Mouse (Mus musculus): Measurements from ENCODE around the gene Slc25a38. TPM values are rescaled to one million over a fixed set of nuclear protein-coding genes. Genes with fewer than 3 reads are reported as not detected.

Slc25a38 gene
- 3.0 TPM for polyA plus RNA-seq (2014; fragmentation: Illumina TruSeq; extraction: RNeasy Lipid Tissue Mini Kit (QIAGEN cat#74804); ENCODE audit: low read depth, low replicate concordance)

DNA sequence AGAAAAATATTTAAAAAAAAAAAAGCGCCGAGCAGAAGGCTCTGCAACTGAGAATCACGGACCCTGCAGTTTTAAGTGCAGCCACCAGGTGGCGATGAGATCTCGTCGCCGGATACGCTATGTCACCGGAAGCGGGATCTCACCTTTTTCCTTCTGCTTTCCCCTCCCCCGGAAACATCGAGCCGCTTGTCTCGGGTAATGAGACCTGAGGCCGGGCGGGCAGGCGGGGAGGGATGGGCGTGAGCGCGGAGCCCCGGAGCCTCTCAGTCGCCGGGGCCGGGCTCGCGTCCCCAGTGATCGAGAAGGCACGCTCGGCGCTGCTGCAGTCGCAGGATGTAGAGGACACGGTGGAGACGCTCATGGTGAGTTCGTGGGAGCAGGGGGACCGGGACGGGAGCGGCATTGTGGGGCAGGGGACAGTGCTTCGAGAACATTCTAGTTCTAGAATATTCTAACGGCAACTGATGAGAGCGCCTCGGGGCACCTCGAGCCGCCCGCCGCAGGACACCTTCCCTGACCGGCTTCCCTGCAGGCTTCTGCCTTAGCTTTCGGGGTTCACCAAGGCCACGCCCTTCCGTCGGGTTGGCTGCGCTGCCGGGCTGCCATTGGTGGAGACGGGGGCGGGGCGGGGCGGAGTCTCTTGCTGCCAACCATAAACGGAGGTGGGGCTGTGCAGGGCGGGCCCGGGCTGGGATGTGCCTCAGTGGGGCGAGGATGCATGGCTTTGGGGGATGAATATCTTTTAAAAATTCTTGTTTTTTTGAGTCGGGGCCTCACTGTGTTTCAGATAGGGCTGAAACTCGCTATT is at the start of gene Slc25a38:
Gene Slc25a38, plus strand, starts transcription at position 164 of the 808 bp plus-strand sequence.

DNA sequence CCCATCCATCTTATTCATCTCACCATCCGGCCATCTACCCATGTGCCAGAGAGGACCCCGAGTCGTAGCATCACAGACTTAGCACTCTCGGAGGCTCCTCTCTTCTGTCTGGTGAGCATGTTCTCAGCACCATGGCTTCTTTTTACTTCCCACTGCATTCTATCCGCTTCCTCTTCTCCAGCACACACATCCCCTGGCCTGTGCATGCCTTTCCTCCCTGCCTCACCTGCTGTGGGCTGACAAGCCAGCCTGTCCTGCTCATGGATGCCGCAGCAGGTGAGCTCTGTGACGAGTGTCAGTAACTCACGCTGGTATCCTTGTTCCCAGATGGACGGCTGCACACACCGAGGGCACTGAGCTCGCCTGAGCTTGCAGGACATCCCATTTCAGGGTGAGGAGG is 40.4 kb upstream of the Slc25a38 start, which contains the start of gene Cx3cr1:
Gene Cx3cr1, minus strand, starts transcription at position 101 of the 400 bp plus-strand sequence.

DNA sequence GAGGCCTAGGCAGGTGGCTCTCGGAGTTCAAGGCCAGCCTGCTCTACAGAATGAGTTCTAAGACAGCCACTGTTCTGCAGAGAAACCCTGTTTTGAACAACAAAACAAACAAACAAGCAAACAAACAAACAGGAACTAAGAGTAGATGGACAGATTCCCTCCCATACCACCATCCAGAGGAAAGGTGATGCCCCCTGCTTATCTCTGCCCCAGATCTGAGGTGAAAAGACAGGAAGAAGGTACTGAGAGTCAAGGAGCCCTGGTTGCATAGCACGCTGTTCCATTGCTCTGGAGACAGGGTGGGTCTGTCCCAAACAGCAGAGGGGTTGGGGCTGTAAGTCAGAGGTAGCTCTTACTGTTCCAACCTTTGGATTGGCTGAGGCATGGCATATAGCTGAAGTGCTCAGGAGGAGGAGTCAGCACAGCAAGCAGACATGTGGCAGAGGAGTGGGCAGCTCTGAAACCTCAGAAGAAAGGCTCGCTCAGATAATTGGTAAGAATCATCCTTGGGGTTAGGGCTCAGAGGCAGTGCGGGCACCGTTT is 18.4 kb upstream of the Slc25a38 start, which contains the start of gene Ccr8:
Gene Ccr8, plus strand, starts transcription at position 419 of the 543 bp plus-strand sequence.

DNA sequence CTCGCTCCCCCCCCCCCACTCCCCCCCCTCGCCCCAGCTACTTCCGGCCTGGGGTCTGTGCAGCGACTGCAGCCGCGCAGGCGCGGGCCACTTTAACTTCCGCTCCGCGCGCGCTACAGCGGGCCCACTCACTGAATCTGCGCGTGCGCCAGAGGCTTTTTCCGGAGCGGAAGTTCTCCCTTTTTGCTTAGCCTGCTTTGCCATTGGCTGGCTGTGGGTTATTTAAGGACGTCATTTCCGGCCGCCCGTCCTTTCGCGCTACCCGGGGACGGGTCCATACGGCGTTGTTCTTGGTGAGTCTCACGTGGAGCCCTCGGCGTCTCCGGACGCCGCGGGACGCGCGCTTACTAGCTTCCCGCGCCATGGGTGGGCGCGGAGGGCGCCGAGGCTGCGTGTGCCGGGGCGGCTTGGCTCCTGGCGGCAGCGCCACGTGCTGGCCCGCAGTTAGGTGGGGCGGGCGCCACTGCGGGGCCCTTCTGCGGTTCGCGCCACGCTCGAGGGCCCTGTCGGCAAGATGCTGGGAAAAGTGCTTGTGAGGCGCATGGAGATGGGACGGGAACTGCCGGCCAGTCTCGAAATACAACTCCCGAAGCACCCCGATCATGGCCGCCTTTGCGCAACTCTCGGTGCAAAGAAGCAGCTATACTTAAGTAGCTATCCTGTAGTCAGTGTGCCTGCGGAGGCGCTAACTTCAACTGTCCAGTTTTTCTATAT is 17.5 kb downstream of the Slc25a38 start, which contains the start of gene Rpsa:
Gene Rpsa, plus strand, starts transcription at position 152 of the 714 bp plus-strand sequence.

DNA sequence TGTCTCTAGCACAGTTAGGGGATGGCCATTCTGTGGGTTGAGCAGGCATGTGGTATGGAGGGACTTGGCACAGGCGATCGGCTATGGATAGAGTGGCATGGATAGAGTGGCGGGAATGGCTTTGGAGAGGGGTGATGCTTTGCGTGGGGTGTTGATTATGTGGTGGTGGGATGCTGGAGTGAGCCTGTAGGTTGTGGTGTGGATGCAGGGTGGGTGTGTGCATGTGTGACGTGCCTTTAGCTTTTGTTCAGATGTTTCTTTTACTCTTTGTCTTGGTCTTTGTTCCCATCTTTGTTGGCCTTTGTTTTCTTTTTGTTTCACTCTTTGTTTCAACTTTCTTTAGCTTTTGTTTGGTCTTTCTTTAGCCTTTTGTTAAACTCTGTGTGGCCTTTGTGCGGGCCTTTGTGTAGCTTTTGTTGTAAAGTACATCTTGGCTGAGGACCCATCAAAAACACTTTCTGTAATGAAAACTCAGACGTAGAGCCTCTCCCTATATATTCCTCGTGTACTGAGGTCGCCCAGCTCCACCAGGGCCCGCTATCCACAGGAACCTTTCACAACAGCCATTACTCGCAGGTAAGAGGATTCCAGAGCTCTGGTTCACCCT is 39.2 kb downstream of the Slc25a38 start, which contains the start of gene Mobp:
Gene Mobp, plus strand, starts transcription at position 486 of the 607 bp plus-strand sequence.

Other genes starting within 250 kb of the Slc25a38 start
- gene Wdr48, start 215.5 kb upstream of the Slc25a38 start, polyA plus RNA-seq (2014; fragmentation: Illumina TruSeq; extraction: RNeasy Lipid Tissue Mini Kit (QIAGEN cat#74804); ENCODE audit: low read depth, low replicate concordance) = 22.5 TPM
- gene Gorasp1, start 172.8 kb upstream of the Slc25a38 start, polyA plus RNA-seq (2014; fragmentation: Illumina TruSeq; extraction: RNeasy Lipid Tissue Mini Kit (QIAGEN cat#74804); ENCODE audit: low read depth, low replicate concordance) = 2.6 TPM
- not detected for gene Ttc21a, start 172.8 kb upstream of the Slc25a38 start, polyA plus RNA-seq (2014; fragmentation: Illumina TruSeq; extraction: RNeasy Lipid Tissue Mini Kit (QIAGEN cat#74804); ENCODE audit: low read depth, low replicate concordance)
- gene Csrnp1, start 125.7 kb upstream of the Slc25a38 start, polyA plus RNA-seq (2014; fragmentation: Illumina TruSeq; extraction: RNeasy Lipid Tissue Mini Kit (QIAGEN cat#74804); ENCODE audit: low read depth, low replicate concordance) = 0.50 TPM
- gene Xirp1, start 86.8 kb upstream of the Slc25a38 start, polyA plus RNA-seq (2014; fragmentation: Illumina TruSeq; extraction: RNeasy Lipid Tissue Mini Kit (QIAGEN cat#74804); ENCODE audit: low read depth, low replicate concordance) = not detected
- 0.50 TPM for gene Cx3cr1, start 40.5 kb upstream of the Slc25a38 start, polyA plus RNA-seq (2014; fragmentation: Illumina TruSeq; extraction: RNeasy Lipid Tissue Mini Kit (QIAGEN cat#74804); ENCODE audit: low read depth, low replicate concordance)
- gene Ccr8, start 18.3 kb upstream of the Slc25a38 start, polyA plus RNA-seq (2014; fragmentation: Illumina TruSeq; extraction: RNeasy Lipid Tissue Mini Kit (QIAGEN cat#74804); ENCODE audit: low read depth, low replicate concordance) = not detected
- 85.7 TPM for gene Rpsa, start 17.3 kb downstream of the Slc25a38 start, polyA plus RNA-seq (2014; fragmentation: Illumina TruSeq; extraction: RNeasy Lipid Tissue Mini Kit (QIAGEN cat#74804); ENCODE audit: low read depth, low replicate concordance)
- gene Mobp, start 39.3 kb downstream of the Slc25a38 start, polyA plus RNA-seq (2014; fragmentation: Illumina TruSeq; extraction: RNeasy Lipid Tissue Mini Kit (QIAGEN cat#74804); ENCODE audit: low read depth, low replicate concordance) = not detected
- not detected for gene Myrip, start 191.1 kb downstream of the Slc25a38 start, polyA plus RNA-seq (2014; fragmentation: Illumina TruSeq; extraction: RNeasy Lipid Tissue Mini Kit (QIAGEN cat#74804); ENCODE audit: low read depth, low replicate concordance)

Data from liver, adult 10 weeks (tissue).